Mouse (Mus musculus) limb, embryonic 10.5 days (tissue): ENCODE data around the gene Nrarp. TPM values are rescaled to one million over a fixed set of nuclear protein-coding genes. Genes with fewer than 3 reads are reported as not detected.
A peak's percentile ranks its signal among the peaks of the same experiment; 100 is the strongest.

ENCODE experiments used
- DNase-seq: peaks from one replicate; pipeline ENCODE4 v3.0.0-alpha.2; 2017; ENCODE audit warnings: low spot score
- H3K27ac ChIP-seq: fragments of 300-500 bp; sonication (generic); 2 replicates; pipeline ENCODE4 v1.5.1; 2016; ENCODE audit warnings: mild to moderate bottlenecking
- H3K27me3 ChIP-seq: fragments of 300-500 bp; sonication (generic); 2 replicates; pipeline ENCODE4 v1.6.1; 2016; ENCODE audit warnings: low read depth, mild to moderate bottlenecking; ENCODE audit not compliant: poor library complexity, severe bottlenecking
- H3K36me3 ChIP-seq: fragments of 300-500 bp; sonication (generic); 2 replicates; pipeline ENCODE4 v1.6.1; 2016; ENCODE audit warnings: mild to moderate bottlenecking, moderate library complexity
- H3K4me1 ChIP-seq: fragments of 300-500 bp; sonication (generic); 2 replicates; pipeline ENCODE4 v1.6.1; 2016
- H3K4me3 ChIP-seq: fragments of 300-500 bp; sonication (generic); 2 replicates; pipeline ENCODE4 v1.5.1; 2016; ENCODE audit warnings: mild to moderate bottlenecking, moderate library complexity
- H3K9me3 ChIP-seq: fragments of 300-500 bp; sonication (generic); replicated peaks from 2 replicates; pipeline ENCODE4 v1.6.1; 2016; ENCODE audit warnings: mild to moderate bottlenecking
- WGBS: fragments of 180-500 bp; shearing (Covaris S2); methylation state at CpG from one replicate; pipeline ENCODE4 v1.1.7; 2016; 5-methylcytosine and 5-hydroxymethylcytosine counted together
- polyA plus RNA-seq: library from polyadenylated mRNA; unstranded; fragments of >200 nt; fragmentation: Nextera tagmentation; extraction: Ambion mirVana; gene quantifications from 2 replicates; pipeline ENCODE4 v1.2.1, GENCODE M21; 2016

Gene Nrarp
- polyA plus RNA-seq, 1 experiment from 2014 or later, result 10.3 TPM

GRCm38 (mm10) chr2:25167481-25167880 lies 13.1 kb upstream of the Nrarp start:
- Histone ChIP-seq H3K27ac (peak overlapping the region; percentile 91), H3K4me1 (peaks cover 55% of the 10 kb centered on the region), H3K4me3 (peak overlapping the region; percentile 65), H3K9me3 (no peaks in the 10 kb centered on the region), H3K27me3 (peaks cover 7% of the 10 kb centered on the region; the same call in 1 of the 2 replicates), H3K36me3 (no peaks in the 10 kb centered on the region)
- DNase-seq, result no peak
- WGBS, result 20% methylated on average over 4 of the region's 4 CpGs

DNA sequence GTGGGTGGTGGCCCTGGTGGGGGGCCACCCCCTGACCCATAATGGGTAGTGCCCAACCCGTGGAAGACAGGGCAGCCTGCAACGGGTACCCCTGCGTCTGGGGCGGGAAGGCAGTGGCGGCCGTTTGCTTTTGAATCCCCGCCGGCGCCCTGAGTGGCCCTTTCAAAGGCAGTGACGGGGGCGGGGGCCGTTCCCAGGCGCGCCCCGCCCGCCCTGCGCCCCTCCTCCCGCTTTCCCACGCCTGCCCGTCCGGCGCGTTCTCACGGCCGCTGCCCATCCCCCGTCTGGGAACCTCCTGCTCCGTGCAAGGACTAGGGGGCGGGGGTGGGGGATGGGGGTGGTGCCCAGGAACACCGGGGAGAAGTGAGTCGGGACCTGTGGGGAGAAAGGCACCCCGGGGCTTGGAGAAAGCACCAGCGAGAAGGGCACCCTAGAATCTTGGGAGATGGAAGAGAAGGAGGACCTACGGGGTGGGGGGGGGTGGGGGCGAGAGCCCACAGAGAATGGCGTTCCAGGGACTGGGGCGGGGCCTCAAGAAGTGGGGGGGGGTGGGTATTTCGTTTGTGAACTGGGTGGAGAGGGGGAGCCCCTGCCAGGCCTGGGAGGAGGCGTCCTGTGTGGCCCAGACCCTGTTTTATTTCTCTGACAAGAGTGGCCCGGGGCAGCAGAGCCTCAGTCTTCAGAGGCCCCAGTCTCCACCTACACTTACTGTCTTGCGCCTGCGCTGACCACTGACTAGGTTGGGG lies 12.5 kb upstream of the Nrarp start:
- H3K36me3 ChIP-seq, result no peaks in the 10 kb centered on the region
- H3K4me3 ChIP-seq, result peak overlapping the region; percentile 65
- H3K4me1 ChIP-seq, result peaks cover 51% of the 10 kb centered on the region
- peak; percentile 82 for DNase-seq
- peaks cover 7% of the 10 kb centered on the region for H3K27me3 ChIP-seq
- WGBS, result under 1% methylated on average over 39 of the region's 41 CpGs
- H3K9me3 ChIP-seq, result no peaks in the 10 kb centered on the region
- H3K27ac ChIP-seq, result peak overlapping the region; percentile 91

- Histone ChIP-seq H3K27me3 (peaks cover 7% of the 10 kb centered on the region), H3K4me3 (peak overlapping the region; percentile 65), H3K36me3 (no peaks in the 10 kb centered on the region), H3K4me1 (peaks cover 46% of the 10 kb centered on the region), H3K27ac (peak overlapping the region; percentile 91), H3K9me3 (no peaks in the 10 kb centered on the region)
- WGBS, result 18% methylated on average over 2 of the region's 2 CpGs
- no peak for DNase-seq
Observed at GRCm38 (mm10) chr2:25168665-25168978, 11.9 kb upstream of the Nrarp start.

GRCm38 (mm10) chr2:25169778-25170177 lies 10.8 kb upstream of the Nrarp start:
- peak overlapping the region; percentile 10; the same call in 1 of the 2 replicates for H3K27ac ChIP-seq
- H3K27me3 ChIP-seq, result peaks cover 7% of the 10 kb centered on the region
- no peaks in the 10 kb centered on the region for H3K9me3 ChIP-seq
- no peak overlapping the region for H3K4me3 ChIP-seq
- peaks cover 38% of the 10 kb centered on the region for H3K4me1 ChIP-seq
- 23% methylated on average over 5 of the region's 5 CpGs for WGBS
- no peaks in the 10 kb centered on the region for H3K36me3 ChIP-seq
- DNase-seq, result no peak

DNA sequence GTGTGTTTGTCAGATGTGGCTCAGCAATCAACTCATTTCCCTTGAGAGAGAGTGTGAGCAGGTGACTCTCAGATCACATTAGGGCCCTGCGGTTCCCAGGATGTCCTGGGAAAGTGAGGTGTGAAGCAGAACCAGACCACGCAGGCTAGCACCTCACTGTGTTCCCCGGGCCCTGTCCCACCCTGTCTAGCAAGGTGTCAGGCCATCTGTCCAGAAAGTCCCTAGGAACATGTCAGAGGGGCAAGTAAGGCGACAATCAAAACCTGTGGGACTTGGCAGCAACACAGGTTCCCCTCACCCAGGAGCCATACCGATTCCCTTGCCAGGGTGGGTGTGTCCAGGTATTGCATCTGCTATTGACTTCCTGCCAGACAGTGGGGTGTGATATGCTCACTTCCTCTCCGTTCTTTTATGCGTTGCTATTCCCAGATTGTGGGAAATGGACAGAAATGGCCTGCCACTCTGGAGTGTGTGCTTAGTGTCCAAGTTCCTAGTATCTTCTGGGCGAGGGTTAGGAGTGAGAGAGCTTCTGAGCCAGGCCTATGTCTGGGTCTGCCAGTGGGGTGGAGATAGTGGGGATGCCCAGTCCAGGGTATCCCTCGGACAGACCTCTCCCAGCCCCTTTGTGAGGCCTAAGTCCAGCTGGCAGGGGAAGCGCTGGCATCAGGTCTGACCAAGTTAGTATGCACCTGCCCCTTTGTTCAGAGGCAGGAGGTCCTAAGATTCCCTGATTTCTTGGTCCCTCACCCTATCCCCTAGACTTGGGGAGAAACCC lies 10.0 kb upstream of the Nrarp start:
- Histone ChIP-seq H3K9me3 (no peaks in the 10 kb centered on the region), H3K4me1 (peaks cover 45% of the 10 kb centered on the region), H3K27ac (no peak overlapping the region), H3K4me3 (no peak overlapping the region), H3K36me3 (no peaks in the 10 kb centered on the region), H3K27me3 (peaks cover 10% of the 10 kb centered on the region)
- peak; percentile 28 for DNase-seq
- 56% methylated on average over 10 of the region's 10 CpGs for WGBS

DNA sequence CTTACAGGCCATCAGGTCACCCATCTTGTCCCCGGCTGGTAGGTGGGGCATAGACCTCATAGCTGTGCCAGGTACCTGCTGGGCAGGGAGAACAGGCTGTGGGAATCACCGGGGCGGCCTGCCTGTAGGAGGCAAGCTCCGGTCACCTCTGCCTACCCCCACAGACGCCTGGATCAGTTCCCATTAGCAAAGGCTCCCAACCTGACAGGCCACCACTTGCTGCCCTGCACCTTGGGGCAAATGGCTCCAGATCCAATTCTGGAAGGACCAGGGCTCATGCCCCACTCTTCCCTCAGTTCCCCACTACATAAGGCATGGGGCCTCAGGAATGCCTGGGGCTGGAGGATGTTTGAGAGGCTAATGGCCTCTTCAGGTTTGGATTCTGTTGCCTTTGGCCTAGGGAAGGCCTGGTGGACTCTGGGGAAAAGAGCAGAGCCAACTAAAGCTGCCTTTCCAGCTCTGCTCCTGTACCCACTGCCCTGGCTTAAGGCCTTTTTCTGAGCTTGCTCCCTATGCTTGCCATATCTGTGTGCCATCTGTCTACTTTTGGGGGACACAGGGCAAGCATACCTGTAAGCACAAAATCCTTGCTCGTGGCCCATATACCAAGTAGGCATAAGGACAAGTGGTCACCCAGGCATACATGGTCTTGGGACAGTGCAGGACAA lies 9.3 kb upstream of the Nrarp start:
- no peak overlapping the region for H3K27ac ChIP-seq
- H3K4me1 ChIP-seq, result peaks cover 50% of the 10 kb centered on the region
- peaks cover 12% of the 10 kb centered on the region for H3K27me3 ChIP-seq

GRCm38 (mm10) chr2:25171769-25172153 lies 8.8 kb upstream of the Nrarp start:
- peaks cover 17% of the 10 kb centered on the region for H3K27me3 ChIP-seq
- H3K27ac ChIP-seq, result 0 out of 2 replicates have a peak overlapping the region, but pooled peaks have one; percentile 37
- H3K9me3 ChIP-seq, result no peaks in the 10 kb centered on the region
- H3K4me1 ChIP-seq, result peaks cover 55% of the 10 kb centered on the region
- H3K36me3 ChIP-seq, result no peaks in the 10 kb centered on the region
- H3K4me3 ChIP-seq, result no peak overlapping the region
- DNase-seq, result peak; percentile 26
- 76% methylated on average over 1 of the region's 1 CpGs for WGBS

More for the DNA sequence above, 9.3 kb upstream of the Nrarp start:
- Histone ChIP-seq H3K36me3 (no peaks in the 10 kb centered on the region), H3K4me3 (no peak overlapping the region), H3K9me3 (no peaks in the 10 kb centered on the region)
- DNase-seq, result no peak
- WGBS, result 79% methylated on average over 6 of the region's 6 CpGs

- Histone ChIP-seq H3K27ac (0 out of 2 replicates have a peak overlapping the region, but pooled peaks have one; percentile 37), H3K4me1 (peaks cover 57% of the 10 kb centered on the region), H3K36me3 (no peaks in the 10 kb centered on the region), H3K4me3 (no peak overlapping the region), H3K27me3 (peaks cover 26% of the 10 kb centered on the region), H3K9me3 (no peaks in the 10 kb centered on the region)
- WGBS, result 70% methylated on average over 8 of the region's 8 CpGs
- peak; percentile 29 for DNase-seq
Observed at GRCm38 (mm10) chr2:25172629-25173028, 7.9 kb upstream of the Nrarp start.

- 94% methylated on average over 4 of the region's 4 CpGs for WGBS
- DNase-seq, result no peak
- Histone ChIP-seq H3K27ac (no peak overlapping the region), H3K4me3 (no peak overlapping the region), H3K36me3 (no peaks in the 10 kb centered on the region), H3K9me3 (no peaks in the 10 kb centered on the region), H3K27me3 (peaks cover 38% of the 10 kb centered on the region), H3K4me1 (peaks cover 57% of the 10 kb centered on the region)
Observed at GRCm38 (mm10) chr2:25173821-25174220, 6.7 kb upstream of the Nrarp start.

- Histone ChIP-seq H3K4me1 (peaks cover 57% of the 10 kb centered on the region), H3K4me3 (no peak overlapping the region), H3K36me3 (no peaks in the 10 kb centered on the region), H3K9me3 (no peaks in the 10 kb centered on the region), H3K27ac (no peak overlapping the region), H3K27me3 (peaks cover 51% of the 10 kb centered on the region)
- WGBS, result 51% methylated on average over 7 of the region's 7 CpGs
- DNase-seq, result peak; percentile 23
Observed at GRCm38 (mm10) chr2:25174866-25175689, 5.5 kb upstream of the Nrarp start.

GRCm38 (mm10) chr2:25175690-25176078 lies 4.9 kb upstream of the Nrarp start:
- Histone ChIP-seq H3K36me3 (no peaks in the 10 kb centered on the region), H3K27me3 (peaks cover 57% of the 10 kb centered on the region), H3K4me3 (no peak overlapping the region), H3K4me1 (peaks cover 58% of the 10 kb centered on the region), H3K9me3 (no peaks in the 10 kb centered on the region), H3K27ac (no peak overlapping the region)
- 68% methylated on average over 4 of the region's 4 CpGs for WGBS
- peak; percentile 21 for DNase-seq

GRCm38 (mm10) chr2:25176573-25176972 lies 4.0 kb upstream of the Nrarp start:
- Histone ChIP-seq H3K27ac (peak overlapping the region; percentile 80), H3K36me3 (no peaks in the 10 kb centered on the region), H3K4me1 (peaks cover 67% of the 10 kb centered on the region), H3K9me3 (no peaks in the 10 kb centered on the region), H3K27me3 (peaks cover 65% of the 10 kb centered on the region), H3K4me3 (no peak overlapping the region)
- 53% methylated on average over 6 of the region's 6 CpGs for WGBS
- peak; percentile 28 for DNase-seq
